Mouse (Mus musculus) ES-Bruce4 (cell line): ENCODE measurements at regions not wholly inside any gene's neighbourhood (a gene's known extent, or its start where the extent isn't known, plus 50 kb on each side); places are given as distances from the start of the nearest gene placed in this dataset.
"Not testable (repeated sequence)": the region's sequence is repeated elsewhere in the genome, so short reads cannot be mapped to it uniquely, and the experiment has no call there.

ENCODE experiments used
- H3K27ac ChIP-seq: 2 replicates; pipeline ENCODE4 v1.5.1; 2012; ENCODE audit warnings: low read length, inconsistent platforms; ENCODE audit not compliant: insufficient read depth
- H3K27me3 ChIP-seq: 2 replicates; pipeline ENCODE4 v1.6.1; 2012; ENCODE audit warnings: mild to moderate bottlenecking, low read length, inconsistent platforms; ENCODE audit not compliant: control insufficient read depth, poor library complexity, insufficient read depth, severe bottlenecking
- H3K36me3 ChIP-seq: 2 replicates; pipeline ENCODE4 v1.6.1; 2012; ENCODE audit warnings: inconsistent platforms, mild to moderate bottlenecking, low read length, moderate library complexity; ENCODE audit not compliant: control insufficient read depth, poor library complexity, insufficient read depth, severe bottlenecking
- H3K4me1 ChIP-seq: one replicate; pipeline ENCODE4 v1.8.1; 2011; ENCODE audit warnings: low read length; ENCODE audit not compliant: control insufficient read depth, insufficient read depth
- H3K4me3 ChIP-seq: 2 replicates; pipeline ENCODE4 v1.5.1; 2011; ENCODE audit warnings: low read depth, mild to moderate bottlenecking, low read length
- H3K9ac ChIP-seq: 2 replicates; pipeline ENCODE4 v1.6.1; 2012; ENCODE audit warnings: low read depth, mild to moderate bottlenecking, inconsistent platforms; ENCODE audit not compliant: poor library complexity, severe bottlenecking
- H3K9me3 ChIP-seq: replicated peaks from 2 replicates; pipeline ENCODE4 v1.6.1; 2012; ENCODE audit warnings: mild to moderate bottlenecking, low read length, inconsistent platforms; ENCODE audit not compliant: control insufficient read depth, poor library complexity, insufficient read depth, severe bottlenecking
- CTCF ChIP-seq: IDR thresholded peaks from one replicate; pipeline ENCODE4 v1.8.1; 2011; ENCODE audit warnings: low read depth, low read length
- EP300 ChIP-seq: IDR thresholded peaks from 2 replicates; pipeline ENCODE4 v1.6.1; 2011; ENCODE audit warnings: low read depth, low read length; ENCODE audit not compliant: insufficient read depth
- POLR2A ChIP-seq: IDR thresholded peaks from one replicate; pipeline ENCODE4 v1.8.1; 2011; ENCODE audit warnings: low read length; ENCODE audit not compliant: insufficient read depth

DNA sequence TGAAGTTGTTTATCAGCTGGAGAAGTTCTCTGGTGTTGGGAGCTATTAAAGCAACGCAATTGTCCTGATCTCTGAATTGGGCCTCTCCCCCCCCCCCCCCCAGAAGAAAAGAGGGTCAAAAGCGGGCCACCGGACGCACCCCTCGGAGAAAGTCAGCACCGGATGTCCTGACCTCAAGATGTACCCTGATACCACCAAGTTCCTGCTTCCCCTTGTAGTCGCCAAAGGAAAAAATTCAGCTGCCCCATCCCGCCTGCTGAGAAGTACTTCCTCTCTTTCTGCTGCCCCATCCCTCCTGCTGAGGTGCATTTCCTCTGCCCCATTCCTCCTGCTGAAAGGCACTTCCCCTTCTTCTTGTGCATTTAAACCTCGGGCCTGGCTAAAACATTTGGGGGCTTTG, 1191.1 kb upstream of the 1700008P02Rik start:
- not testable (repeated sequence) for H3K9me3 ChIP-seq, H3K27ac ChIP-seq

DNA sequence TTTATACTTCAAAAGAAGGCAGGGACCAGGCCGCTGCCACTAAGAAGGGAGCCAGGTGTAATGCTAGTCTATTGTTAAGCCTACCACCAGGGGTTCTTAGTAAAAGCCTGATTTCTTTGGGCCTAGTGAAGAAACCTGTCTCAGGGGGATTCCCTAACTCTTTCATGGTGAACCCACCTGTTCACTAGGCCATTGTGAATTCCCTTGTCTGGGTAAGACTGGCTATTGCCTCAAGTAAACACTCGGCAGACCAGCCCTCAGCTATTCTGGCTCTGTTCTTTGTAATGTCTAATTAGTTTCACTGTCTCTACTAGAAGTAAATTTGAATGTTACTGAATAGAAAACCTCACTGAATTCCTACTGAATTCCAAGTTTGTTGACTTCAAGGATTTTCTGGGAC, 1184.9 kb upstream of the 1700008P02Rik start:
- not testable (repeated sequence) for H3K36me3 ChIP-seq, H3K4me1 ChIP-seq, H3K27ac ChIP-seq, H3K4me3 ChIP-seq, H3K9ac ChIP-seq, H3K27me3 ChIP-seq, H3K9me3 ChIP-seq
- peak; percentile 28; the same call in 1 of the 2 replicates for TF ChIP-seq EP300

More for the DNA sequence above, 1191.1 kb upstream of the 1700008P02Rik start:
- H3K9ac ChIP-seq, H3K4me1 ChIP-seq, H3K27me3 ChIP-seq, H3K4me3 ChIP-seq, H3K36me3 ChIP-seq: not testable (repeated sequence)

DNA sequence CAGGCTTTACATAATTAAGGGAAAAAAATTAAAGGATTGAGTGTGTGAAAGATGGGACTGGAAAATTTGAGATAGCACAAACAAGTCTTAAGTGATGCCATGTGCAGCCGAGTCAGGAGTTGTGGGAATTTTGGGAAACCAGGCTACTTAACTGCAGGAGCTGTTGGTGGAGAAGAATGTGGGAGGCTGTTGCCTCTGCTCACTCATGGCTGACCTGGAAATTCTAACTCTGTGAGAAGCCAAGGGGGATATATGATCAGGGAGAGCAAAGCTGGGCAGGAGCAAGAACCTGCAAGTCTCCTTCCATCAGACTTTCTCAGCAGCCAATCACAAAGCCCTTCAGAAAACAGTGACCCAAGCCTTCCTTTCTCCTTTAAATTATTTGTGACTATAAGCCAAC, 1184.0 kb upstream of the 1700008P02Rik start:
- Histone ChIP-seq H3K9ac (no peak overlapping the region), H3K36me3 (no peaks in the 10 kb centered on the region), H3K4me3 (no peak overlapping the region), H3K9me3 (peaks cover 6% of the 10 kb centered on the region; the same call in 1 of the 2 replicates), H3K27ac (no peak overlapping the region; the same call in 1 of the 2 replicates), H3K4me1 (peaks cover 2% of the 10 kb centered on the region), H3K27me3 (no peaks in the 10 kb centered on the region)
- TF ChIP-seq EP300: no peak
- no peak for TF ChIP-seq POLR2A
- no peak for TF ChIP-seq CTCF

DNA sequence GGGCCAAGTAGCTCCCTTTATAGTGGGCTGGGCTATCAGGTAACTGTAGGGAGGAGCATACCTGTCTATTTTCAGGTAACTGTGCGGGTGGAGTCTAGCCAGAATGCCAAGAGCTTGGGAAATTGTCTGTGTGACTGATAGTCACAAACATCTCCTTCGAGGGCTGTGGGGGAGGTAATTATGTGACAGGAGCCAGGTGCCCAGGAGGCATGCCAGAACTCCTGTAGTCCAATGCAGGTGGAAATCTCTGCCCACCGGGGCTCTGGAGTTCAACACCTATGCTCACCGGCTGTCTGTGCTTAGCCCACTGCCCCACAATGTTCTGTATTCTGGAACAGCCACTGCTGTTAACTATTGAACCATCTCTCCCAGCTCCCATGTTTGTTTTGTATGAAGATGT, 1179.2 kb upstream of the 1700008P02Rik start:
- Histone ChIP-seq H3K4me1 (peaks cover 2% of the 10 kb centered on the region), H3K36me3 (no peaks in the 10 kb centered on the region), H3K27me3 (no peaks in the 10 kb centered on the region), H3K9me3 (no peaks in the 10 kb centered on the region), H3K27ac (no peak overlapping the region), H3K4me3 (no peak overlapping the region), H3K9ac (no peak overlapping the region)
- TF ChIP-seq POLR2A (no peak), CTCF (no peak), EP300 (no peak)

DNA sequence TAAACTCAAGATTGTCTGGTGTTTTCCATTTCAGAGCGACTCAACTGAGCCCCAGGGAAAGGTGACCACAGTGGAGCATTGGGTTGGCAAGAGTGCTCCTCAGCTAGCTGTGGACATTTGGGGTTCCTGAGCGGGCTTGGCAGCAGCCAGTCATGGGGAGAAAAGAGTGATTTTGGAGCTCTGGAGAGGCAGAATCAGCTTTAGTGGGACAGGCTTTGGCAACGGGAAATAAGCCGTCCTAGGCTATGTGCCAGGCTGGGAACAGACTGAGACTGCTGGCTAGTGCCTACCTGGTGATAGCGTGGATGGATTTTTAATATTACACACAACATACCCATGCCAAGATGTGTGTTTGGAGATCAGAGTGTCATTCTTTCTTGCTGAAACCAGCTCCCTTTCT, 1167.4 kb upstream of the 1700008P02Rik start:
- H3K36me3 ChIP-seq: no peaks in the 10 kb centered on the region
- H3K27ac ChIP-seq: no peak overlapping the region
- TF ChIP-seq CTCF: no peak
- TF ChIP-seq POLR2A: no peak
- no peak for TF ChIP-seq EP300
- H3K4me1 ChIP-seq: no peaks in the 10 kb centered on the region
- H3K9ac ChIP-seq: no peak overlapping the region
- no peak overlapping the region for H3K4me3 ChIP-seq
- peaks cover 7% of the 10 kb centered on the region for H3K9me3 ChIP-seq
- no peaks in the 10 kb centered on the region for H3K27me3 ChIP-seq

DNA sequence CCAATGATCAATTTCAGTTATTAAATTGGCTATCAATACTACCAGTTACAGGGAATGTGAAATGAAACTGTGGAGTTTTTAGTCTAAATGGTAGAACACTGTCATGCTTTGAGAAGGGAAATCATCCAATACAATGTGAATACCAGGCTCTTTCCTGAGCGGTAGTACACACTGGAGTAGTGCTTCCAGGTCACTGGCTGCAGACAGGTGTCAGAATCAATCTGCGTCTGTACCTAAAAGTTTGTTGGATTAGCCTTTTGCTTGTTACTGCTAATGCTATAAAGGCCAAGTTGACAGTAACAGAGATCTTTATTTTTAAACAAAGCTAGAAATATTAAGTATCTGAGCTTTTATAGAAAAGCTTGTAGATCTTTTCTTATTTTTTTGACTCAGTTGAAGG, 1164.9 kb upstream of the 1700008P02Rik start:
- no peak overlapping the region for H3K27ac ChIP-seq
- TF ChIP-seq CTCF: no peak
- TF ChIP-seq POLR2A: no peak
- H3K4me1 ChIP-seq: no peaks in the 10 kb centered on the region
- no peak overlapping the region for H3K9ac ChIP-seq
- no peak overlapping the region for H3K4me3 ChIP-seq
- peaks cover 4% of the 10 kb centered on the region for H3K9me3 ChIP-seq
- H3K27me3 ChIP-seq: no peaks in the 10 kb centered on the region
- no peaks in the 10 kb centered on the region for H3K36me3 ChIP-seq

DNA sequence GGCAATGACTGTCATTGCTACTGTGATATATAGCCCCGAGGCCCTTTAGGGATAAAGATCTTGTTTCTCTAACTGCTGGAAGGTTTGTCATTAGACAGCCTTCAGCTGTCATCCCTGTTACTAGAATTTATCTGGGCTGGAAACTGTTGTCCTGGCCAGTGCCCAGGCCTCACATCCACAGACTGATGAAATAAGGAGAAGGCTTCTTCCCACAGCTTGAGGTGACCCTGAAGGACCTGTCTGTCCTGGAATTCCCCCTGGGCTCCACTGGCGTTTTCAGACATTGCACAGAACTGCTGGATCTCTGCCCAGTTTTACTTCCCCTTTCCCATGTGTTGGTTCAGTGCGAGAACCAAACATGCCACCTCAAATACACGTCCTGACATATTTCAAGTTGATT, 1135.2 kb upstream of the 1700008P02Rik start:
- H3K27me3 ChIP-seq: no peaks in the 10 kb centered on the region
- TF ChIP-seq CTCF (no peak), EP300 (no peak), POLR2A (no peak)
- H3K9ac ChIP-seq: no peak overlapping the region
- no peak overlapping the region for H3K27ac ChIP-seq
- H3K9me3 ChIP-seq: no peaks in the 10 kb centered on the region
- no peaks in the 10 kb centered on the region for H3K4me1 ChIP-seq
- no peaks in the 10 kb centered on the region for H3K36me3 ChIP-seq
- no peak overlapping the region for H3K4me3 ChIP-seq
